Mouse (Mus musculus): ENCODE measurements at regions not wholly inside any gene's neighbourhood (a gene's known extent, or its start where the extent isn't known, plus 50 kb on each side); places are given as distances from the start of the nearest gene placed in this dataset.

GRCm38 (mm10) chr6:14129394-14129793 is 258.1 kb upstream of the 2610001J05Rik start:
- Histone ChIP-seq H3K4me3 (ENCODE audit: low read depth, low read length) (no peak overlapping the region), H3K9me3 (ENCODE audit: control insufficient read depth, low read length) (no peaks in the 10 kb centered on the region)

DNA sequence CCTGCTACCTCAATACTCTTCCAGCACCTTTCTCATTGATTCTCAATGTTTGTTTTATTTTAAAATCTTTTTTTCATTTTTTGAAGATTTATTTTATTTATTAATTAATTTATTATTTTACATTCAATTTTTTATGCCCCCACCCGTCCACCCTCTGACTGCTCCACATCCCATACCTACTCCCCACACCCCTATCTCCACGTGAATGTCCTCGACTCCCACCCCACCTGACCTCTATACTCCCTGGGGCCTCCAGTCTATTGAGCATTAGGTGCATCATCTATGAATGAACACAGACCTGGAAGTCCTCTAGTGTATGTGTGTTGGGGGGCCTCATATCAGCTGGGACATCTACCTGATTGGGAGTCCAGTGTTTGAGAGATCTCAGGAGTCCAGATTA is 251.0 kb upstream of the 2610001J05Rik start:
- no peaks in the 10 kb centered on the region for H3K36me3 ChIP-seq (ENCODE audit: control insufficient read depth, insufficient read depth, low read length)
- ATAC-seq (replicated peaks; ENCODE audit: low FRiP score, low TSS enrichment, low read depth) (no peak), DNase-seq (ENCODE audit: low spot score) (no peak)
- H3K4me1 ChIP-seq (replicated peaks; ENCODE audit: control insufficient read depth, insufficient read depth, low read length), result no peaks in the 10 kb centered on the region
- no peaks in the 10 kb centered on the region for H3K27me3 ChIP-seq (replicated peaks; ENCODE audit: control insufficient read depth, insufficient read depth, low read length)
- no peak overlapping the region for H3K4me2 ChIP-seq (ENCODE audit: low read length)
- no peaks in the 10 kb centered on the region for H3K9me3 ChIP-seq (ENCODE audit: control insufficient read depth, low read length)
- H3K27ac ChIP-seq (ENCODE audit: low read depth), result no peak overlapping the region
- WGBS, result 89% methylated on average over 3 of the region's 3 CpGs
- H3K4me3 ChIP-seq (ENCODE audit: low read depth, low read length), result no peak overlapping the region
- no peak overlapping the region for H3K9ac ChIP-seq (ENCODE audit: low read length)

More at GRCm38 (mm10) chr6:14129394-14129793, 258.1 kb upstream of the 2610001J05Rik start:
- H3K27me3 ChIP-seq (replicated peaks; ENCODE audit: control insufficient read depth, insufficient read depth, low read length), result no peaks in the 10 kb centered on the region
- H3K36me3 ChIP-seq (ENCODE audit: control insufficient read depth, insufficient read depth, low read length), result no peaks in the 10 kb centered on the region
- no peaks in the 10 kb centered on the region for H3K4me1 ChIP-seq (replicated peaks; ENCODE audit: control insufficient read depth, insufficient read depth, low read length)
- H3K4me2 ChIP-seq (ENCODE audit: low read length), result no peak overlapping the region
- H3K9ac ChIP-seq (ENCODE audit: low read length), result no peak overlapping the region
- ATAC-seq (replicated peaks; ENCODE audit: low FRiP score, low TSS enrichment, low read depth) (peak; percentile 90), DNase-seq (ENCODE audit: low spot score) (no peak)
- no peak overlapping the region for H3K27ac ChIP-seq (ENCODE audit: low read depth)

- 89% methylated on average over 5 of the region's 5 CpGs for WGBS
- no peak for ATAC-seq (replicated peaks; ENCODE audit: low FRiP score, low TSS enrichment, low read depth)
Observed at GRCm38 (mm10) chr6:14121479-14121878, 250.2 kb upstream of the 2610001J05Rik start.

DNA sequence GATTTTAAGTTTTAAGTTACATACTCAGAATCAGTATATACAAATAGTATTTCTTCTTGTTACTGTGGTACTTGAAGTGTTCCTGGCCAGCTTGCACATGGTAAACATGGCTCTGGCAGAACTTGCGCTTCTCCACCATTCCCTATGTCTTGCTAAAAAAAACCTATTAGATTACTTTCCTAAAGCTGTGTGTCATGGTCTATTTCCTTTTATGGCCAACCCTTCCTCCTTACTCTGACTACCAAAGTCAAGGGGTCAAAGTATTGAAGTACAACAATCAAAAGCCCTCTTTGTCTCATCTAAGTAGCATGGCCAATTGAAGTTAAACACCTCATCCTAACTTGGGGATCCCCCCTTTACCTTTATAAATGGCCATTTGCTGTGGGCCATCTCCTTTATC is 223.6 kb upstream of the 2610001J05Rik start:
- DNase-seq (ENCODE audit: low spot score) (no peak), ATAC-seq (replicated peaks; ENCODE audit: low FRiP score, low TSS enrichment, low read depth) (no peak)
- 82% methylated on average over 1 of the region's 1 CpGs for WGBS
- Histone ChIP-seq H3K4me2 (ENCODE audit: low read length) (no peak overlapping the region), H3K27me3 (replicated peaks; ENCODE audit: control insufficient read depth, insufficient read depth, low read length) (no peaks in the 10 kb centered on the region), H3K27ac (ENCODE audit: low read depth) (no peak overlapping the region), H3K9me3 (ENCODE audit: control insufficient read depth, low read length) (no peaks in the 10 kb centered on the region), H3K9ac (ENCODE audit: low read length) (no peak overlapping the region), H3K4me1 (replicated peaks; ENCODE audit: control insufficient read depth, insufficient read depth, low read length) (no peaks in the 10 kb centered on the region), H3K4me3 (ENCODE audit: low read depth, low read length) (no peak overlapping the region), H3K36me3 (ENCODE audit: control insufficient read depth, insufficient read depth, low read length) (no peaks in the 10 kb centered on the region)

More at GRCm38 (mm10) chr6:14121479-14121878, 250.2 kb upstream of the 2610001J05Rik start:
- H3K4me3 ChIP-seq (ENCODE audit: low read depth, low read length), result no peak overlapping the region
- H3K4me1 ChIP-seq (replicated peaks; ENCODE audit: control insufficient read depth, insufficient read depth, low read length), result no peaks in the 10 kb centered on the region
- H3K4me2 ChIP-seq (ENCODE audit: low read length), result no peak overlapping the region
- H3K9me3 ChIP-seq (ENCODE audit: control insufficient read depth, low read length), result no peaks in the 10 kb centered on the region
- no peak overlapping the region for H3K9ac ChIP-seq (ENCODE audit: low read length)
- no peak for DNase-seq (ENCODE audit: low spot score)
- no peaks in the 10 kb centered on the region for H3K27me3 ChIP-seq (replicated peaks; ENCODE audit: control insufficient read depth, insufficient read depth, low read length)
- H3K36me3 ChIP-seq (ENCODE audit: control insufficient read depth, insufficient read depth, low read length), result no peaks in the 10 kb centered on the region
- no peak overlapping the region for H3K27ac ChIP-seq (ENCODE audit: low read depth)

DNA sequence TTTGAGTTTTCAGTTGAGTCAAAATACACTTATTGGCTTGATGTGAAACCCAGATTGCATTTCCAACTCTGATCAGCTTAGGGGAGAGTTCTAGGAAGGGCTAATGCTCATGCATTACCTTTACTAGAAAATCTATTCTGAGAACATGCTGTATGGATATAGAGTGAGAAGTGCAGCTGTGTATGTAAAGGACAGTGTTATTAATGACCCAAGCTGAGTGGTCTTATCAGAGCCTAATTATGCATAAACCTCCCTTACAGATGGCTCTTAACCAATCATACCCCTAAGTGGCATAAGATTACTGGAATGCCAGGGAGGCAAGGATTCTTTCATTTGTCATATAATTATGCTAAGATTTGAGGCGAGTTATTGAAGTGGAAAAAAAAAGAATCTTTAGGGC is 210.6 kb upstream of the 2610001J05Rik start:
- Histone ChIP-seq H3K27me3 (replicated peaks; ENCODE audit: control insufficient read depth, insufficient read depth, low read length) (no peaks in the 10 kb centered on the region), H3K4me1 (replicated peaks; ENCODE audit: control insufficient read depth, insufficient read depth, low read length) (no peaks in the 10 kb centered on the region), H3K4me2 (ENCODE audit: low read length) (no peak overlapping the region), H3K9ac (ENCODE audit: low read length) (no peak overlapping the region), H3K4me3 (ENCODE audit: low read depth, low read length) (no peak overlapping the region), H3K9me3 (ENCODE audit: control insufficient read depth, low read length) (no peaks in the 10 kb centered on the region), H3K27ac (ENCODE audit: low read depth) (no peak overlapping the region), H3K36me3 (ENCODE audit: control insufficient read depth, insufficient read depth, low read length) (no peaks in the 10 kb centered on the region)
- 64% methylated on average over 1 of the region's 1 CpGs for WGBS
- DNase-seq (ENCODE audit: low spot score) (no peak), ATAC-seq (replicated peaks; ENCODE audit: low FRiP score, low TSS enrichment, low read depth) (no peak)

DNA sequence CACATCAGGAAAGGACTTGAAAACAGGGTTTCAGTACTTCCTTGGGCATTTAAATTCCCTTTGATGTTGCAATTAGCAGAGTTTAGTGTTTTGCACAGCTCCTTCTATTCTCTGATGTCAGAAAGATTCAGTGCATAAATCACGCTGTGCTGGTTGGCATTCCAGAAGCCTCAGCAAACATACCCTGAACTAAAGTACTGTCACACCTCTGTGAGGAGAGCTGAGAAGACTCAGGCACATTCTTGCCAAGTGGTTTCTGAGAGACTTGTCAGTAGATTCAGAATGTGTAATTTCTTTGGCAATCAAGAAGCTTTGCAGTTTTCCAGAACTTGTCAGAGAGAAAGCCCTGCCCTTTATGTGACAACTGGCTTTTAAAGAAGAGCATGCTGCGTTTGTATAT is 192.4 kb upstream of the 2610001J05Rik start:
- H3K9me3 ChIP-seq (ENCODE audit: control insufficient read depth, low read length), result no peaks in the 10 kb centered on the region
- H3K27me3 ChIP-seq (replicated peaks; ENCODE audit: control insufficient read depth, insufficient read depth, low read length), result no peaks in the 10 kb centered on the region
- no peak for DNase-seq (ENCODE audit: low spot score)
- H3K4me2 ChIP-seq (ENCODE audit: low read length), result no peak overlapping the region
- WGBS, result 65% methylated on average over 2 of the region's 2 CpGs
- H3K27ac ChIP-seq (ENCODE audit: low read depth), result no peak overlapping the region
- H3K4me1 ChIP-seq (replicated peaks; ENCODE audit: control insufficient read depth, insufficient read depth, low read length), result no peaks in the 10 kb centered on the region
- no peaks in the 10 kb centered on the region for H3K36me3 ChIP-seq (ENCODE audit: control insufficient read depth, insufficient read depth, low read length)
- no peak overlapping the region for H3K9ac ChIP-seq (ENCODE audit: low read length)
- no peak for ATAC-seq (replicated peaks; ENCODE audit: low FRiP score, low TSS enrichment, low read depth)
- no peak overlapping the region for H3K4me3 ChIP-seq (ENCODE audit: low read depth, low read length)

DNA sequence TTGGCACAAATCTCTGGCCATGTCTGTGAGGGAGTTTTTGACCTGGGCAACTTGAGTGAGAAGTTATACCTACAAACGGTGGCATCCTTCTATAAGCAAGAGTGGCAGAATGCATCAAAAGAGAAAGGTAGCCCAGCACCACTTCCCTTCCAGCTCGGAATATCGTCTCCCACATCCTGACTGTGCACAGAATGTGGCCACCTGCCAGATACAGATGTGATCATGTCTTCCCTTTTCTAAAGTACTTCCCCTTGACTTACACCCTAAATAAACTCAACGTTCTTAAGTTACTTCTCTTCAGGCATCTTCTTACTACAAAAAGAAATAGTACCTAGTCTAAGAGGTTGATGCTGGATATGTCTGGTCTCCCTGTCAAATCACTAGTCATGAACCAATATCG is 175.2 kb upstream of the 2610001J05Rik start:
- H3K4me3 ChIP-seq (ENCODE audit: low read depth, low read length), result no peak overlapping the region
- no peaks in the 10 kb centered on the region for H3K4me1 ChIP-seq (replicated peaks; ENCODE audit: control insufficient read depth, insufficient read depth, low read length)
- no peaks in the 10 kb centered on the region for H3K27me3 ChIP-seq (replicated peaks; ENCODE audit: control insufficient read depth, insufficient read depth, low read length)
- no peaks in the 10 kb centered on the region for H3K36me3 ChIP-seq (ENCODE audit: control insufficient read depth, insufficient read depth, low read length)
- H3K9me3 ChIP-seq (ENCODE audit: control insufficient read depth, low read length), result no peaks in the 10 kb centered on the region
- 88% methylated on average over 5 of the region's 5 CpGs for WGBS
- H3K4me2 ChIP-seq (ENCODE audit: low read length), result no peak overlapping the region
- no peak overlapping the region for H3K27ac ChIP-seq (ENCODE audit: low read depth)
- DNase-seq (ENCODE audit: low spot score) (no peak), ATAC-seq (replicated peaks; ENCODE audit: low FRiP score, low TSS enrichment, low read depth) (no peak)
- no peak overlapping the region for H3K9ac ChIP-seq (ENCODE audit: low read length)

DNA sequence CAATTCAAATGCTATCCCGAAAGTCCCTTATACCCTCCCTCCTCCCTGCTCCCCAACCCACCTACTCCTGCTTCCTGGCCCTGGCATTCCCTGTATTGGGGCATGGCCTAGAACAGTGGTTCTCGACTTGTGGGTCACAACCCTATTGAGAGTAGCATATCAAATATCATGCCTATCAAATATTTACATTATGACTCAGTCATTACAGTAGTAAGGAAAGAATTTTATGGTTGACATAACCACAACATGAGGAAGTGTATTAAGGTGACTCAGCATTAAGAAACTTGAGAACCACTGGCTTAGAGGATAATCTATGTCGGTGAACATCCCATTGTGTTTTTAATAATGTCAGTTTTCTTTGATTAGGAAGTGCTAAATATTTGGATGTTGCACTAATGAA is 173.3 kb upstream of the 2610001J05Rik start:
- Histone ChIP-seq H3K36me3 (ENCODE audit: control insufficient read depth, insufficient read depth, low read length) (no peaks in the 10 kb centered on the region), H3K9ac (ENCODE audit: low read length) (no peak overlapping the region), H3K4me1 (replicated peaks; ENCODE audit: control insufficient read depth, insufficient read depth, low read length) (no peaks in the 10 kb centered on the region), H3K27me3 (replicated peaks; ENCODE audit: control insufficient read depth, insufficient read depth, low read length) (no peaks in the 10 kb centered on the region), H3K4me2 (ENCODE audit: low read length) (no peak overlapping the region), H3K4me3 (ENCODE audit: low read depth, low read length) (no peak overlapping the region), H3K27ac (ENCODE audit: low read depth) (no peak overlapping the region), H3K9me3 (ENCODE audit: control insufficient read depth, low read length) (no peaks in the 10 kb centered on the region)
- 74% methylated on average over 3 of the region's 3 CpGs for WGBS
- ATAC-seq (replicated peaks; ENCODE audit: low FRiP score, low TSS enrichment, low read depth) (no peak), DNase-seq (ENCODE audit: low spot score) (no peak)

DNA sequence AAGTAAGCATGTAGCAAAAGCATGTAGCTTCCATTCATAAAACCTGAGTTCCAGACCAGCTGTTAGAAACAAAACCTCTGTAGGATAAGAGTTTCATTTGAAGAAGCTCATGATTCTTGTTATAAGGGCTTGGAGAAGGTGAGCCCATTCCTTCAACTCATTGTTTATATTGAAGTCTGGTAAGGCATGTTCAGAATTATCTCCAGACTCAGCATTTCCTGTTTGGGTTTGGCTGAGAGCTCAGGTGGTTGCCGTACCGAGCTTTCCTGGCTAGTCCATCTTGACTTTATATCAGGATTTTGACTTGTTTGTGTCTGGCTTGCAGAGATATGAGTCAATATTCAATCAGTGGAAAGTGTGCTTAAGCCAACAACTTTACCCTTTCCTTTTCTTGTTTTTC is 154.6 kb upstream of the 2610001J05Rik start:
- 25% methylated on average over 2 of the region's 2 CpGs for WGBS
- H3K9ac ChIP-seq (ENCODE audit: low read length), result no peak overlapping the region
- DNase-seq (ENCODE audit: low spot score), result no peak

More for the DNA sequence above, 154.6 kb upstream of the 2610001J05Rik start:
- no peaks in the 10 kb centered on the region for H3K27me3 ChIP-seq (replicated peaks; ENCODE audit: control insufficient read depth, insufficient read depth, low read length)
- H3K9me3 ChIP-seq (ENCODE audit: control insufficient read depth, low read length), result no peaks in the 10 kb centered on the region
- ATAC-seq (replicated peaks; ENCODE audit: low FRiP score, low TSS enrichment, low read depth), result no peak
- no peak overlapping the region for H3K4me3 ChIP-seq (ENCODE audit: low read depth, low read length)
- H3K4me2 ChIP-seq (ENCODE audit: low read length), result no peak overlapping the region
- no peaks in the 10 kb centered on the region for H3K36me3 ChIP-seq (ENCODE audit: control insufficient read depth, insufficient read depth, low read length)
- H3K27ac ChIP-seq (ENCODE audit: low read depth), result no peak overlapping the region
- H3K4me1 ChIP-seq (replicated peaks; ENCODE audit: control insufficient read depth, insufficient read depth, low read length), result no peaks in the 10 kb centered on the region

Measured in intestine, embryonic 14.5 days (tissue).